Mouse (Mus musculus) kidney, embryonic 14.5 days (tissue): ENCODE measurements around the gene Arhgef10l. TPM values are rescaled to one million over a fixed set of nuclear protein-coding genes. Genes with fewer than 3 reads are reported as not detected.

ENCODE experiments used
- ATAC-seq: fragments of 200-750 bp; cut with Nextera tagmentation; 2 replicates; pipeline ENCODE4 v1.8.0; 2017; ENCODE audit warnings: moderate number of reproducible peaks, mild to moderate bottlenecking, moderate TSS enrichment, moderate library complexity; ENCODE audit not compliant: low FRiP score, low TSS enrichment
- H3K27ac ChIP-seq: fragments of 300-500 bp; sonication (generic); 2 replicates; pipeline ENCODE4 v1.5.1; 2014; ENCODE audit warnings: low read depth, mild to moderate bottlenecking, low read length, moderate library complexity, mixed read lengths
- H3K27me3 ChIP-seq: fragments of 300-500 bp; sonication (generic); 2 replicates; pipeline ENCODE4 v1.6.1; 2014; ENCODE audit warnings: mild to moderate bottlenecking, low read length; ENCODE audit not compliant: control insufficient read depth, insufficient read depth
- H3K36me3 ChIP-seq: fragments of 300-500 bp; sonication (generic); 2 replicates; pipeline ENCODE4 v1.6.1; 2014; ENCODE audit warnings: low read length, mixed read lengths; ENCODE audit not compliant: control insufficient read depth, insufficient read depth
- H3K4me1 ChIP-seq: fragments of 300-500 bp; sonication (generic); 2 replicates; pipeline ENCODE4 v1.6.1; 2014; ENCODE audit warnings: low read length, mixed read lengths; ENCODE audit not compliant: control insufficient read depth, insufficient read depth
- H3K4me2 ChIP-seq: fragments of 300-500 bp; sonication (generic); replicated peaks from 2 replicates; pipeline ENCODE4 v1.6.1; 2014; ENCODE audit warnings: low read depth, mild to moderate bottlenecking, low read length
- H3K4me3 ChIP-seq: fragments of 300-500 bp; sonication (generic); 2 replicates; pipeline ENCODE4 v1.5.1; 2014; ENCODE audit warnings: mild to moderate bottlenecking, low read length
- H3K9ac ChIP-seq: fragments of 300-500 bp; sonication (generic); 2 replicates; pipeline ENCODE4 v1.6.1; 2014; ENCODE audit warnings: low read depth, mild to moderate bottlenecking, low read length, moderate library complexity
- H3K9me3 ChIP-seq: fragments of 300-500 bp; sonication (generic); 2 replicates; pipeline ENCODE4 v1.6.1; 2016; ENCODE audit warnings: low read length; ENCODE audit not compliant: control insufficient read depth
- WGBS: fragments of 180-500 bp; shearing (Covaris S2); extraction: QIAGEN DNeasy Blood & Tissue Kit; methylation state at CpG from one replicate; pipeline ENCODE4 v1.1.7; 2014; 5-methylcytosine and 5-hydroxymethylcytosine counted together
- polyA plus RNA-seq: library from polyadenylated mRNA; unstranded; fragments of >200 nt; fragmentation: Nextera tagmentation; extraction: Ambion mirVana; gene quantifications from 2 replicates; pipeline ENCODE4 v1.2.1, GENCODE M21; 2014

The Arhgef10l gene
- polyA plus RNA-seq, 1 experiment from 2014 or later, result 18.2 TPM

DNA sequence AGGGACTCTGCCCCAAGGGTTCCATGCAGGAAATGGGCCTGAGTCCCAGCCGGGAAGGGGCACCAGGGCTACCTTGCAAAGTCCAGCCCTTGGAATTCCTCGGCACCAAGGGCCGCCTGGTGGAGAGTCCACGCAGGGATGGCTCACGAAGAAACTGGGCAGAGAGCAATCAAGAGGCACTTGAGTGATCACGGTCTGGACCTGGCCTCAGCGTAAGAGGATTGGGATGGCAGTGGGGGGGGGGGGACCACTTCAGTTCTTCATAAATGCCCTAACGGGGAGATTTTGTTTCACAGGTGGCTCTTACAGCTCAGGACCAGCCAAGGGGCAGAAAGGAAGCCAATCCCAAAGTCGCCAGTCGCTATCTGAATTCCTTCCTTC is 41.7 kb downstream of the Arhgef10l start:
- H3K9me3 ChIP-seq, result no peaks in the 10 kb centered on the region
- H3K36me3 ChIP-seq, result no peaks in the 10 kb centered on the region
- peaks cover 48% of the 10 kb centered on the region for H3K4me1 ChIP-seq
- H3K9ac ChIP-seq, result peak overlapping the region; percentile 48
- 5% methylated on average over 10 of the region's 10 CpGs for WGBS
- H3K27me3 ChIP-seq, result no peaks in the 10 kb centered on the region
- peak overlapping the region; percentile 96 for H3K27ac ChIP-seq
- 0 out of 2 replicates have a peak, but pooled peaks have one; percentile 1 for ATAC-seq
- H3K4me3 ChIP-seq, result peak overlapping the region; percentile 11; the same call in 1 of the 2 replicates
- H3K4me2 ChIP-seq, result peak overlapping the region; percentile 41

GRCm38 (mm10) chr4:140622819-140623218 is 43.0 kb downstream of the Arhgef10l start:
- Histone ChIP-seq H3K27ac (peak overlapping the region; percentile 96), H3K36me3 (no peaks in the 10 kb centered on the region), H3K9ac (no peak overlapping the region; the same call in 1 of the 2 replicates), H3K9me3 (no peaks in the 10 kb centered on the region), H3K4me3 (no peak overlapping the region), H3K27me3 (no peaks in the 10 kb centered on the region), H3K4me2 (no peak overlapping the region), H3K4me1 (peaks cover 49% of the 10 kb centered on the region)
- 38% methylated on average over 4 of the region's 4 CpGs for WGBS
- no peak for ATAC-seq

DNA sequence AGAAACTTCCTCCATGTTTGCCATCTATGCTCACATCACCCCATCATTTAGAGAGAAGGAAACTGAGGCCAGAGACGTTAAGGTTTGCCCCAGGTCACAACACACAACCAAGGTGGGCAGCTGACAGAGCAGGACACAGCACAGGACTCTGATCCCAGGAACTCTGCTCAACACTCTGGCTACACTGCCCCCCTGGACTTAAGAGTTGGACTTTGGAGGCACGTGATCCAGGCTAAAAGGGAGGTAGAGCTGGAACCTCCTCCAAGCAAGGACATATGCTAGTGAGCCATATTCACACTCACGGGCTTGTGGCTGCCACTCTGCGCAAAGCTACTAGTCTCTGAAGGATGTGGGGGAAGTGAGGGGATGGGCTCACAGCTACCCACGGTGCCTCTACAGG is 45.3 kb downstream of the Arhgef10l start:
- no peak overlapping the region for H3K9ac ChIP-seq

GRCm38 (mm10) chr4:140617391-140618385 is 48.1 kb downstream of the Arhgef10l start:
- H3K9me3 ChIP-seq, result no peaks in the 10 kb centered on the region
- no peak overlapping the region for H3K4me3 ChIP-seq
- WGBS, result 54% methylated on average over 16 of the region's 16 CpGs
- H3K27me3 ChIP-seq, result no peaks in the 10 kb centered on the region
- peaks cover 3% of the 10 kb centered on the region; the same call in 1 of the 2 replicates for H3K36me3 ChIP-seq
- H3K4me2 ChIP-seq, result no peak overlapping the region
- peak overlapping the region; percentile 63 for H3K27ac ChIP-seq
- H3K4me1 ChIP-seq, result peaks cover 38% of the 10 kb centered on the region
- H3K9ac ChIP-seq, result peak overlapping the region; percentile 20; the same call in 1 of the 2 replicates
- peak; percentile 32; the same call in 1 of the 2 replicates for ATAC-seq

More for the DNA sequence above, 45.3 kb downstream of the Arhgef10l start:
- no peak overlapping the region for H3K27ac ChIP-seq
- H3K27me3 ChIP-seq, result no peaks in the 10 kb centered on the region
- H3K36me3 ChIP-seq, result no peaks in the 10 kb centered on the region; the same call in 1 of the 2 replicates
- H3K4me2 ChIP-seq, result no peak overlapping the region
- 69% methylated on average over 5 of the region's 5 CpGs for WGBS
- no peak for ATAC-seq
- no peak overlapping the region for H3K4me3 ChIP-seq
- no peaks in the 10 kb centered on the region for H3K9me3 ChIP-seq
- H3K4me1 ChIP-seq, result peaks cover 62% of the 10 kb centered on the region

DNA sequence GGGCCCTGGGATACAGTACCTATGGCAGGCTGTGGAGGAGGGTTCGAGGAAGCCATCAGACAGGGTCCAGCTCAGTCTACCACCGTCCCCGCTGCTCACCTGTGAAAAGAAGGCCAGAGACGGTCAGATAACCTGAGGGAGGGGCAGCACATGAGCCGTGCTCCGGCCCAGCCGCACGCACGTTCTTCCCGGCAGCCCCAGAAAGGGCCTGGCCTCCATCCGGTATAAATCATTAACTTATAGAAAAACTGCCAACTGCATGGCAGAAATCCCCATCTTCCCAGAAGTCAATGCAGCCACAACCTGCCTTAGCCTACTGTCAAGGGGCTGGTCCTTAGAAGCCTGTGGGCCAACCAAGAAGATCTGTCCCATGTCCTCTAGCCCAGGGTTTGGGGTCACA is 48.9 kb downstream of the Arhgef10l start:
- Histone ChIP-seq H3K4me2 (no peak overlapping the region), H3K27ac (peak overlapping the region; percentile 63), H3K4me3 (no peak overlapping the region), H3K36me3 (peaks cover 3% of the 10 kb centered on the region; the same call in 1 of the 2 replicates), H3K4me1 (peaks cover 37% of the 10 kb centered on the region), H3K27me3 (no peaks in the 10 kb centered on the region), H3K9me3 (no peaks in the 10 kb centered on the region), H3K9ac (0 out of 2 replicates have a peak overlapping the region, but pooled peaks have one; percentile 20)
- 55% methylated on average over 11 of the region's 11 CpGs for WGBS
- ATAC-seq, result peak; percentile 14; the same call in 1 of the 2 replicates

DNA sequence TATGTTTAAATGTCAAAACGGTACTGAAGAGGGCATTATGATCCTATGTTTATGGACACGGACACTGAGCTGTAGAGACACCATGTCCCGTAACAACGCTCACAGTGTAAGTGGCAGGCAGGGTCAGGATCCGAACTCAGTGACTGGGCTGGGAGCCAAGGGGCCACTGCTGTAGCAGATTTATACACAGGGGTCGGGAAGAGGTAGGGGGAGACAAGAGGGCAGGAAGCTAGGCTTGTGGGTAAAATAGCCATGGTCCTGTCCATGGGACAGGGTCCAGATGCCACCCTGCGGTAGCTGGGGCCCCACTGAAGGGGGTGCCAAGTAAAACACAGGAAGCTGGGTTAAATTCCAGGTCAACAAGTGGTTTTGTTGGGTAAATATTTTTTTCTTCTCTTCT is 49.6 kb downstream of the Arhgef10l start:
- no peak overlapping the region for H3K27ac ChIP-seq
- no peak overlapping the region for H3K4me3 ChIP-seq
- no peaks in the 10 kb centered on the region for H3K27me3 ChIP-seq
- no peaks in the 10 kb centered on the region for H3K9me3 ChIP-seq
- 51% methylated on average over 7 of the region's 7 CpGs for WGBS
- H3K36me3 ChIP-seq, result peaks cover 3% of the 10 kb centered on the region; the same call in 1 of the 2 replicates
- peaks cover 44% of the 10 kb centered on the region for H3K4me1 ChIP-seq
- ATAC-seq, result no peak
- H3K4me2 ChIP-seq, result no peak overlapping the region
- H3K9ac ChIP-seq, result no peak overlapping the region

DNA sequence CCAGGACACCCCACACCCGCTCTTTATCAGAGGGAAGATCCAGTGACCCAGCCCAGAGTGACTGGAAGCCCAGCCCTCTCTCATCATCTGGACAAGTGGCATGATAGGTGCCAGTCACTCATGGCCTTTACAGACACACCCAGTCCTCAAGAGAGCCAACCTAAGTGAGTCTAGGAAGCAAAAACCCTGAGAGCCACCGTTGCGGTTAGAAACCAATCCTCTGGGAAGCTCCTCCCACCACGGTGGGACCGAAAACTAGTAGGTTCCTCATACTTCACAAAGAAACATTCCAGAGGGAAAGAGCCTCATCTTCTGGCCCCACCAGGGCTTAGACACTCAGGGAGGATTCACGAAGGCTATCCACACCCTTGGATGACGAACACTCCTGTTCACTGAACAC is 50.0 kb downstream of the Arhgef10l start:
- WGBS, result 69% methylated on average over 7 of the region's 7 CpGs
- H3K4me2 ChIP-seq, result no peak overlapping the region
- no peaks in the 10 kb centered on the region for H3K27me3 ChIP-seq
- no peak for ATAC-seq
- H3K9ac ChIP-seq, result no peak overlapping the region
- no peak overlapping the region; the same call in 1 of the 2 replicates for H3K27ac ChIP-seq
- H3K36me3 ChIP-seq, result peaks cover 3% of the 10 kb centered on the region; the same call in 1 of the 2 replicates
- peaks cover 44% of the 10 kb centered on the region for H3K4me1 ChIP-seq
- no peak overlapping the region for H3K4me3 ChIP-seq
- H3K9me3 ChIP-seq, result no peaks in the 10 kb centered on the region

GRCm38 (mm10) chr4:140614553-140614952 is 51.3 kb downstream of the Arhgef10l start:
- Histone ChIP-seq H3K9ac (no peak overlapping the region), H3K4me3 (no peak overlapping the region), H3K27ac (peak overlapping the region; percentile 2; the same call in 1 of the 2 replicates), H3K4me2 (no peak overlapping the region), H3K4me1 (peaks cover 52% of the 10 kb centered on the region), H3K9me3 (no peaks in the 10 kb centered on the region), H3K36me3 (peaks cover 9% of the 10 kb centered on the region), H3K27me3 (no peaks in the 10 kb centered on the region)
- ATAC-seq, result no peak
- WGBS, result 70% methylated on average over 5 of the region's 5 CpGs

DNA sequence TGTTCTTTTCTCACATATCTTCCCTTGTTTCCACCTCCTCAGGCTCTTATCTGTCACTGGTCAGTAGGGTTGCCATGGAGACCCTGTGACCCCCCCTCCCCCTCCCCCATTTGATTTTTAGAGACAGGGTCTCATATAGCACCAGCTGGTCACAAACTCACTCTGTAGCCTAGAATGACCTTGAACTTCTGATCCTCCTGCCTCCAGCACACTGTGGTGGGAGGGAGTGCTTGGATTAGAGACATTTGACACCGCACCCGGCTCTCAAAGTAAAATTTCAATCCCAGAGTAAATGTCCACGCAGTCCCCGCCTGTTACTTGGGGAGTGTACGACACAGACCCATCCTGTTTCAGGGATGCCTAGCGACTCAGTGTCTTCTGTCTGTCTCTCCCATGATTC is 51.7 kb downstream of the Arhgef10l start:
- H3K36me3 ChIP-seq, result peaks cover 13% of the 10 kb centered on the region
- ATAC-seq, result no peak
- peaks cover 52% of the 10 kb centered on the region for H3K4me1 ChIP-seq
- H3K4me3 ChIP-seq, result no peak overlapping the region
- H3K27me3 ChIP-seq, result no peaks in the 10 kb centered on the region
- H3K27ac ChIP-seq, result peak overlapping the region; percentile 2; the same call in 1 of the 2 replicates
- H3K9ac ChIP-seq, result no peak overlapping the region
- 66% methylated on average over 6 of the region's 6 CpGs for WGBS
- H3K4me2 ChIP-seq, result no peak overlapping the region
- H3K9me3 ChIP-seq, result no peaks in the 10 kb centered on the region
